Mouse (Mus musculus): ENCODE data around the gene Tmem110.

Gene Tmem110

GRCm38 (mm10) chr14:30862368-30862767 lies 37.0 kb downstream of the Tmem110 start:
- no peak for DNase-seq (ENCODE audit: low read depth)

GRCm38 (mm10) chr14:30865311-30865710 lies 39.9 kb downstream of the Tmem110 start:
- peak; percentile 15 for DNase-seq (ENCODE audit: low read depth)

GRCm38 (mm10) chr14:30867042-30867441 lies 41.7 kb downstream of the Tmem110 start:
- peak; percentile 75 for DNase-seq (ENCODE audit: low read depth)

- DNase-seq (ENCODE audit: low read depth), result no peak
Measured at GRCm38 (mm10) chr14:30868826-30869225, 43.4 kb downstream of the Tmem110 start.

GRCm38 (mm10) chr14:30869391-30869801 lies 44.0 kb downstream of the Tmem110 start:
- DNase-seq (ENCODE audit: low read depth), result no peak

GRCm38 (mm10) chr14:30870206-30871147 lies 45.1 kb downstream of the Tmem110 start:
- no peak for DNase-seq (ENCODE audit: low read depth)

GRCm38 (mm10) chr14:30874095-30874700 lies 48.8 kb downstream of the Tmem110 start:
- DNase-seq (ENCODE audit: low read depth), result no peak

- no peak for DNase-seq (ENCODE audit: low read depth)
Measured at GRCm38 (mm10) chr14:30875130-30875865, 49.9 kb downstream of the Tmem110 start.

GRCm38 (mm10) chr14:30875955-30876354 lies 50.6 kb downstream of the Tmem110 start:
- no peak for DNase-seq (ENCODE audit: low read depth)

GRCm38 (mm10) chr14:30876451-30876850 lies 51.1 kb downstream of the Tmem110 start:
- DNase-seq (ENCODE audit: low read depth), result no peak

GRCm38 (mm10) chr14:30877827-30878226 lies 52.4 kb downstream of the Tmem110 start:
- no peak for DNase-seq (ENCODE audit: low read depth)

GRCm38 (mm10) chr14:30878958-30879571 lies 53.7 kb downstream of the Tmem110 start, which contains the start of gene Mustn1:
Gene Mustn1, plus strand, starts transcription at chr14:30879200.
- no peak for DNase-seq (ENCODE audit: low read depth)

- DNase-seq (ENCODE audit: low read depth), result no peak
Measured at GRCm38 (mm10) chr14:30879794-30880193, 54.4 kb downstream of the Tmem110 start.

GRCm38 (mm10) chr14:30880251-30880650 lies 54.9 kb downstream of the Tmem110 start:
- DNase-seq (ENCODE audit: low read depth), result no peak

- DNase-seq (ENCODE audit: low read depth), result peak; percentile 45
Measured at GRCm38 (mm10) chr14:30880811-30881717, 55.7 kb downstream of the Tmem110 start.

- no peak for DNase-seq (ENCODE audit: low read depth)
Measured at GRCm38 (mm10) chr14:30881718-30882108, 56.3 kb downstream of the Tmem110 start.

- DNase-seq (ENCODE audit: low read depth), result no peak
Measured at GRCm38 (mm10) chr14:30885298-30885697, 59.9 kb downstream of the Tmem110 start.

- DNase-seq (ENCODE audit: low read depth), result no peak
Measured at GRCm38 (mm10) chr14:30886204-30886603, 60.8 kb downstream of the Tmem110 start, which contains the start of gene Itih4. Gene Itih4, plus strand, starts transcription at chr14:30886476.

- no peak for DNase-seq (ENCODE audit: low read depth)
Measured at GRCm38 (mm10) chr14:30888271-30888732, 62.9 kb downstream of the Tmem110 start.

GRCm38 (mm10) chr14:30899972-30900371 lies 74.6 kb downstream of the Tmem110 start:
- DNase-seq (ENCODE audit: low read depth), result no peak

- no peak for DNase-seq (ENCODE audit: low read depth)
Measured at GRCm38 (mm10) chr14:30902628-30903027, 77.2 kb downstream of the Tmem110 start.
